Mouse (Mus musculus): ENCODE measurements around the gene Ubl4b.

DNA sequence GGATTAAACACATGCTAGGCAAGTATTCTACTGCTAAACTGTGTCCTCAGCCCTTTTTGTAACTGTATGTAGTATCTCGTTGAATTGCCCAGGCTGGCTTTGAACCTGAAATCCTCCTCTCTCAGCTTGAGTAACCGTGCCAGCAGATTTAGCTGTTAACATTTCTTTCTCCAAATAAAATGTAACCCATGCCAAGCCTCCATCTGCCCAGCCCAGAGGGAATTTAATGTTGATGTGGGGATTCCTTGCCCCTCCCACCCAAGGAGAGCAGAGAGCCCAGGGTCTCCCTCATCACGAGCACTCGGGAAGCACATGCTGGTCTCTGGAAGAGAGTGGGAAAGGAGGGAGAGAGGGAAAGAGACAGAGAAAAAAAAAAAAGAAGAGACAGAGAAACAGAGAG lies 12.3 kb downstream of the Ubl4b start:
- no peak for TF ChIP-seq CTCF (IDR thresholded peaks at IDR 0.05; ENCODE audit: control insufficient read depth, insufficient read depth, insufficient read length)
- no peak for TF ChIP-seq FOSL1 (IDR thresholded peaks at IDR 0.05; ENCODE audit: insufficient read depth, low read length, poor library complexity, severe bottlenecking)
- TF ChIP-seq MAX (IDR thresholded peaks at IDR 0.05), result no peak
- TF ChIP-seq CEBPB (IDR thresholded peaks at IDR 0.05; ENCODE audit: low read depth), result no peak
